Mouse (Mus musculus): ENCODE results near the gene Hormad1.
A peak's percentile ranks its signal among the peaks of the same experiment; 100 is the strongest.
"Not testable (repeated sequence)": the region's sequence is repeated elsewhere in the genome, so short reads cannot be mapped to it uniquely, and the experiment has no call there.

The Hormad1 gene

DNA sequence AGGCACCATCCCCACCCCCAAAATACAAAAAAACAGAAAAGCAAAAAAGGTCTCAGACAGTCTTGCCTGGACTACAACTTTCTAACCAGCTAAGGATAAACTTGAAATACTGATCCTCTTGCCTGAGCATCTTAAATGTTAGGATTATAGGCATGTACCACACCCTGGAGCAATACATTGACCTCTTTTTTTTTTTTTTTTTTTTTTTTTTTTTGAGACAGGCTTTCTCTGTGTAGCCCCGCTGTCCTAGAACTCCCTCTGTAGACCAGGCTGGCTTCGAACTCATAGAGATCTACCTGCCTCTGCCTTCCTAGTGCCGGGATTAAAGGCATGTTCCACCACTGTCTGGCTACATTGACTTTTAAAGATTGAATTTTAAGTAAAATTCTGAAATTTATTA lies 1.3 kb downstream of the Hormad1 start:
- no peak for DNase-seq (ENCODE audit: low spot score in 2 of 2)

- DNase-seq (ENCODE audit: low spot score in 2 of 2): no peak
Measured at GRCm38 (mm10) chr3:95561826-95562225, 2.3 kb downstream of the Hormad1 start.

DNA sequence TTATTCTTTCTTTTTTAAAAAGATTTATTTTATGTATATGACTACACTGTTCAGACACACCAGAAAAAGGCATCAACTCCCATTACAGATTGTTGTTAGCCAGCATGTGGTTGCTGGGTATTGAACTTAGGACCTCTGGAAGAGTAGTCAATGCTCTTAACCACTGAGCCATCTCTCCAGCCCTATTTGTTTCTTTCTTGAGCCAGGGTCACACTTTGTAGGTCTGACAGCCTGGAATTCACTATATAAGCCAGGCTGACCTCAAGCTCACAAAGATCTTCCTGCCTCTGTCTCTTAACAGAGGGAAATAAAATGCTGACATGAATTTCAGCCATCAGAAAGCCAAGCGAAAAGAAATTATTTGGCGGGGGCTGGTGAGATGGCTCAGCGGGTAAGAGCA lies 10.1 kb downstream of the Hormad1 start:
- DNase-seq (ENCODE audit: low spot score in 2 of 2): no peak

- DNase-seq (ENCODE audit: low spot score in 2 of 2): no peak
Measured at GRCm38 (mm10) chr3:95587754-95588603, 28.5 kb downstream of the Hormad1 start.

DNA sequence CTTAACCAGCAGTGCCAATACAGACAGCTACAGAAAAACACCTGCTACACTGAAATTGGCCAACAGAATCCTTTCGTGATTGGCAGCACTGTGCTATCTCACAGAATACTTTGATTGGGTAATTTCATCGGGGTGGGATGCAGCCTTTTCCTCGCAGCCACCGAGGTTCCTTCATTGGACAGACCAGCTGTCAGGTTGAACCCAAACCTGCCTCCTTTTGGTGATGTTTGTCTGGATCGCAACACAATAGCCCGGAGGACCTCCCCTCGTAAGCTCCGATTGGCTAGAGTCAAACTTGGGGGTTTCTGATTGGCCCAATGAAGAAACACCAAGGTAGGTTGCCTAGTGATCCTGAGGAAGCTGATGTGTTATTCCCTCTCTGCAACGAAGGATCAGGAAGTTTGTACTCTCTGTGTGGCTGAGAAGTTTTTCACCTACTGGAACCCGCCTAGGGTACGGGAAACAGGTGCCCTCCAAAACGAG lies 29.2 kb downstream of the Hormad1 start, which contains the start of gene Golph3l:
TSS of gene Golph3l (plus strand) at position 331 of the 483 bp plus-strand sequence.
- DNase-seq (ENCODE audit: low spot score in 2 of 2): peak; percentile 91 to 92

DNA sequence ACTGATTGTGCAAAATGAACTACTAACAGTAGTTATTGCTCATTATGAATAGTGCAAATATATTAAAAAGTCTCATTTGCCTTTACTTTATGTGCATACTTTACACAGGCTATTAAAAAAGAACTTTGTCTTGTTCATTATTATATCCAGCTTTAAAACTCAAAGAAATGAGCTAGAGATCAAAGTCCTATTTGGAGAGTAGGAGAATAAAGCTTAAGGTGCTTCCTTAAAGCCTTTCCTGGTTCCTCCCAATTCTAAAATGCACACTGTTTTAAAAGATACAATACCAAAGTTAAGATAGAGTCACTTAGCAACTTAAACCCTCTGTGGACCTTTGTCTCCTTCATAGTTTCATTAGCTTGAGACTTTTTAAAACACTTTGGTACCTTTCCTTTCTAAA lies 39.3 kb downstream of the Hormad1 start:
- no peak for DNase-seq (ENCODE audit: low spot score in 2 of 2)

GRCm38 (mm10) chr3:95601287-95601686 lies 41.8 kb downstream of the Hormad1 start:
- no peak for DNase-seq (ENCODE audit: low spot score in 2 of 2)

GRCm38 (mm10) chr3:95606096-95606495 lies 46.6 kb downstream of the Hormad1 start:
- no peak for DNase-seq (ENCODE audit: low spot score in 2 of 2)

DNA sequence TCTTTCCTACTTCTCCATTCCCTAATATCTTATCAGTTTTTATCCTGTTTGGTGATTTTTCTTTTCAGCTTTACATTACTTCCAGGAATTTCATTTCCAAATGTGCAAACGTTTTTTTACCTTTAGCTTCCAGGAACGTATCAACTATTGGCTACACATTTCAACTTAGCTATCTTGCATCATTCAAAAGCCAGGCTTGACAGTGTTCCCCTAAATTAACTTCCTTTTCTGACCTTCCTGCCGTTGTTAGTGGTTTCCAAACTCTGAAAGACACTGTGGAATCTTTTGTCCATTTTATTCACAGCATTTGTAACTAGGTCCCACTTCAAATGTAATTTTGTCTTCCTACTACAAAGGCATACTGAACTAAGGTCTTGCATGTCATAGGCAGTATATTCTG lies 49.7 kb downstream of the Hormad1 start:
- DNase-seq (ENCODE audit: low spot score in 2 of 2): no peak

GRCm38 (mm10) chr3:95613996-95614395 lies 54.5 kb downstream of the Hormad1 start:
- no peak for DNase-seq (ENCODE audit: low spot score in 2 of 2)

GRCm38 (mm10) chr3:95618511-95618910 lies 59.0 kb downstream of the Hormad1 start:
- DNase-seq (ENCODE audit: low spot score in 2 of 2): no peak

GRCm38 (mm10) chr3:95621241-95621640 lies 61.8 kb downstream of the Hormad1 start:
- DNase-seq (ENCODE audit: low spot score in 2 of 2): no peak

DNA sequence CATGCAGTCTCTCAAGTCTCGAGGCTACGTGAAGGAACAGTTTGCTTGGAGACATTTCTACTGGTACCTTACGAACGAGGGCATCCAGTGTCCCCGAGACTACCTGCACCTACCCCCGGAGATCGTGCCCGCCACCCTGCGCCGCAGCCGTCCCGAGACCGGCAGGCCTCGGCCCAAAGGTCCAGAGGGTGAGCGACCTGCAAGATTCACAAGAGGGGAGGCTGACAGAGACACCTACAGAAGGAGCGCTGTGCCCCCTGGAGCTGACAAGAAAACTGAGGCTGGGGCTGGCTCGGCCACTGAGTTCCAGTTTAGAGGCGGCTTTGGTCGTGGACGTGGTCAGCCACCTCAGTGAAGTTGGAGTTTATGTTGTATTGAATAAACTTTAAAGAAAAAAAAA lies 62.9 kb downstream of the Hormad1 start:
- not testable (repeated sequence) for DNase-seq (ENCODE audit: low spot score in 2 of 2)

DNA sequence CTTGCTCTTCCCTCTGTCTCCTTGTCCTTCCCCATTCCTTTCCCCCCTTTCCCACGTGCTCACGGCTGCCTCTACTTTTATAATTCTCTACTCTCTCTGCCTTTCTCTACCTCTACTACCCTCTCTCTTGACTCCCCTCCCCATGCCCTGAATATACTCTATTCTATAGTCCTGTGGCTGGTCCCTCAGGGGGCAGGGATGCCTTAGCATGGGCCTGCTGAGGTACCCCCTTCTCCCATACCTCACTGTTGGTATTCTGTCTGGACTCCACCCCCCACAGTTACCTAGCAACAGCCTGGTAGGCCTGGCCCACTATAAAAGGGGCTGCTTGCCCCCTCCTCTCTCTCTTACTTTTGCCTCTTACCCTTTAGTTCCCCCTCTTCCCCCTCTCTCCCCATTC lies 64.1 kb downstream of the Hormad1 start:
- no peak for DNase-seq (ENCODE audit: low spot score in 2 of 2)

GRCm38 (mm10) chr3:95623991-95624515 lies 64.6 kb downstream of the Hormad1 start:
- not testable (repeated sequence) for DNase-seq (ENCODE audit: low spot score in 2 of 2)

DNA sequence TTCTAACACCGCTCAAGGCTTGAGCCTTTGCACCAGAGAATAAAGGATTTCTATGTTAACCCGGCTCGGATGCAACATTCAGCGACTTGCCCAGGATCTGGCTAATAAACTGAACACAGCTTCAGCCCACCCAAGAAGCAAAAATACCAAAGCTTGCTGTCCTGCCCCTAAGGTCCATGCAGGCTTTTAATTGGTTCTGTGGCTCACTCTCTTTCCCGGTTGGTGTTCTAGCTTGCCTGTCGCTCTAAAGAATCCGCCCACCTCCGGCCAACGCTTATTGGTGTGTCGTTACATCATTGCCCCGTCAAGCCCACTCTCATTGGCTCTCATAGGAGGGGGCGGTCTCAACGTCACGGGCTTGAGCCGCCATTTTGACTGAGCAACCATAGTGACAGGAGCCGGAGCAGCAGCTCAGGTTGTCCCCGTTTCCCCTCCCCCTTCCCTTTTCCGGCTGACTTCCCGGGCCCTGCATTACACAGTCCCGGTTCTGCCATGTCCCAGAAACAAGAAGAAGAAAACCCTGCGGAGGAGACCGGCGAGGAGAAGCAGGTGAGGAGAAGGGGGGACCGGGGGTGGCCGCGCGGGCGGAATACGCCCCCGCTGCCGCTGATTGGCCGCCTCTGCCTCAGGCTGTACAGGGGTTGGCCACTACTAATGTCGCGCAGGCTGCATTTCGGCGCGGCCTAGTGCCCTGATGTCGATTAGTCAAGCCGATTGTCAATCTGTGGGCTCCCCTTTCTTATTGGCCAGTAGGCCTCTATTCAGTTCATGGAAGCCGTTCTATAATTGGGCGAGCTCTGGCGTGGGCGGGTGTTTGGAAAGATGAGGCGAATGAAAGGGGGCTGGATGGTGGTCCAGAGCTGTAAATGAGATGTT lies 65.4 kb downstream of the Hormad1 start, which contains the start of gene Ensa:
TSS of gene Ensa (plus strand) at position 366 of the 876 bp plus-strand sequence.
- DNase-seq (ENCODE audit: low spot score in 2 of 2): peak; percentile 96

GRCm38 (mm10) chr3:95627763-95628162 lies 68.3 kb downstream of the Hormad1 start:
- no peak for DNase-seq (ENCODE audit: low spot score in 2 of 2)

GRCm38 (mm10) chr3:95629755-95630154 lies 70.3 kb downstream of the Hormad1 start:
- no peak for DNase-seq (ENCODE audit: low spot score in 2 of 2)

- DNase-seq (ENCODE audit: low spot score in 2 of 2): no peak
Measured at GRCm38 (mm10) chr3:95630856-95631255, 71.4 kb downstream of the Hormad1 start.

- DNase-seq (ENCODE audit: low spot score in 2 of 2): no peak
Measured at GRCm38 (mm10) chr3:95631304-95631703, 71.8 kb downstream of the Hormad1 start.

DNA sequence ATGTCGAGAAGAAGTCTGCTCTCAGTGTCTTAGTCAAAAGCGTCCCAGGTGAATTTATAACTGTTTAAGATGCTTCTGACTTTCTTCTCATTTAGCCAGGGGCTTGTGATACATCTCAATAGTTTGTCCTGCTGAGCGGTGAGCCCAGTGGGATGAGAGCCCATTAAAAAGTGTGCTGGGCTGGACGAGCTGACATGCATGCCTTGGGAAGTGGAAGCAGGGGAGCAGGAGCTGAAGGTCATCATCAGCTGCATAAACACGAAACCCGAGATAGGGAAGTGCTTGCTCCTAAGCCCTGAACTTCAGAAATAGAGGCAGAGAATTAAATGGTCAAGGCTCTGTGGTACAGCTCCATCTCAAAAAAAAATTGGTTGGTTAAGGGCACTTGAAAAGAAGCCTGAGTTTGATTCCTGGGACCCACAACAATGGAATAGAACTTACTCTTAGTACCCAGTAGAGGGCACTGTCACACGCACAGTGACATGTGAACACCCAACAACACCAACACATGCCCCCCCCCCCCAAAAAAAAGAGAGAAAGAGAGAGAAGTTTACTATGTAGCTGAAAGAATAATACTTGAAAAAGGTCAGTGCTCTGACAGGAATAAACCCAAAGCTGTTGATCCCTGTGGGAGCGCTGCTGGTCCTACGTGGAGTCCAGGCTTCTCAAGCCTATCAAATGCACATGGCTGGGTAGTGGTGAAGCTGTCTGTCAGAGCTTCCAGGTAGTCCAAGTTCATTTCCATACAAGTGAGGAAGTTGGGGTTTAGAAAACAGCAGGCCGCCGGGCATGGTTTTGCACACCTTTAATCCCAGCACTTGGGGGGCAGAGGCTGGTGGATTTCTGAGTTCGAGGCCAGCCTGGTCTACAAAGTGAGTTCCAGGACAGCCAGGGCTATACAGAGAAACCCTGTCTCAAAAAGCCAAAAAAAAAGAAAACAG lies 73.4 kb downstream of the Hormad1 start:
- DNase-seq (ENCODE audit: low spot score in 2 of 2): no peak

All from spleen, postnatal 4 days (tissue).